Mouse (Mus musculus): ENCODE results near the gene Vamp8. TPM values are rescaled to one million over a fixed set of nuclear protein-coding genes. Genes with fewer than 3 reads are reported as not detected.

Gene Vamp8
- polyA plus RNA-seq, 1 experiment from 2014 or later, result 217 TPM

GRCm38 (mm10) chr6:72340481-72340880 lies 50.0 kb downstream of the Vamp8 start:
- no peak for ATAC-seq (ENCODE audit: low read depth)
- Histone ChIP-seq H3K4me3 (ENCODE audit: low read length) (no peak overlapping the region), H3K9ac (ENCODE audit: low read length) (no peak overlapping the region), H3K36me3 (ENCODE audit: control insufficient read depth, insufficient read depth, low read length) (peaks cover 21% of the 10 kb centered on the region), H3K27ac (ENCODE audit: low read length) (no peak overlapping the region), H3K27me3 (ENCODE audit: control insufficient read depth, insufficient read depth, low read depth, low read length) (no peaks in the 10 kb centered on the region), H3K4me2 (ENCODE audit: low read depth, low read length) (no peak overlapping the region), H3K9me3 (ENCODE audit: control insufficient read depth, low read length) (no peaks in the 10 kb centered on the region), H3K4me1 (replicated peaks; ENCODE audit: control insufficient read depth, insufficient read depth, low read length) (peaks cover 9% of the 10 kb centered on the region)
- WGBS, result 49% methylated on average over 2 of the region's 2 CpGs

Other genes with a start within 250 kb of the Vamp8 start
- 32.2 and 35.3 TPM in 2 replicates for gene Atoh8, start 155.1 kb downstream of the Vamp8 start, polyA plus RNA-seq (2015; fragmentation: Nextera tagmentation; extraction: Ambion mirVana)
- gene Sftpb, start 86.1 kb downstream of the Vamp8 start, polyA plus RNA-seq (2015; fragmentation: Nextera tagmentation; extraction: Ambion mirVana), result 275 and 324 TPM in 2 replicates
- gene Usp39, start 45.5 kb downstream of the Vamp8 start, polyA plus RNA-seq (2015; fragmentation: Nextera tagmentation; extraction: Ambion mirVana), result 36.7 and 39.2 TPM in 2 replicates
- 31.6 and 33.2 TPM in 2 replicates for gene 0610030E20Rik, start 43.4 kb downstream of the Vamp8 start, polyA plus RNA-seq (2015; fragmentation: Nextera tagmentation; extraction: Ambion mirVana)
- gene Tmem150a, start 35.3 kb downstream of the Vamp8 start, polyA plus RNA-seq (2015; fragmentation: Nextera tagmentation; extraction: Ambion mirVana), result 15.8 and 16.8 TPM in 2 replicates
- 149 and 152 TPM in 2 replicates for gene Rnf181, start 23.7 kb downstream of the Vamp8 start, polyA plus RNA-seq (2015; fragmentation: Nextera tagmentation; extraction: Ambion mirVana)
- gene Vamp5, start 10.2 kb downstream of the Vamp8 start, polyA plus RNA-seq (2015; fragmentation: Nextera tagmentation; extraction: Ambion mirVana), result 43.0 and 46.3 TPM in 2 replicates
- 38.7 and 42.6 TPM in 2 replicates for gene Ggcx, start 23.6 kb upstream of the Vamp8 start, polyA plus RNA-seq (2015; fragmentation: Nextera tagmentation; extraction: Ambion mirVana)
- gene Mat2a, start 48.9 kb upstream of the Vamp8 start, polyA plus RNA-seq (2015; fragmentation: Nextera tagmentation; extraction: Ambion mirVana), result 336 and 340 TPM in 2 replicates
- gene Sh2d6, start 131.0 kb upstream of the Vamp8 start, polyA plus RNA-seq (2015; fragmentation: Nextera tagmentation; extraction: Ambion mirVana), result not detected in 2 replicates
- gene Capg, start 153.7 kb upstream of the Vamp8 start, polyA plus RNA-seq (2015; fragmentation: Nextera tagmentation; extraction: Ambion mirVana), result 75.8 and 82.9 TPM in 2 replicates
- 17.5 and 20.0 TPM in 2 replicates for gene Elmod3, start 207.7 kb upstream of the Vamp8 start, polyA plus RNA-seq (2015; fragmentation: Nextera tagmentation; extraction: Ambion mirVana)
- gene Retsat, start 207.8 kb upstream of the Vamp8 start, polyA plus RNA-seq (2015; fragmentation: Nextera tagmentation; extraction: Ambion mirVana), result 18.6 and 20.1 TPM in 2 replicates
- gene Tgoln1, start 226.3 kb upstream of the Vamp8 start, polyA plus RNA-seq (2015; fragmentation: Nextera tagmentation; extraction: Ambion mirVana), result 45.6 and 46.8 TPM in 2 replicates